Mouse (Mus musculus): ENCODE measurements around the gene Rab36.

Gene Rab36

DNA sequence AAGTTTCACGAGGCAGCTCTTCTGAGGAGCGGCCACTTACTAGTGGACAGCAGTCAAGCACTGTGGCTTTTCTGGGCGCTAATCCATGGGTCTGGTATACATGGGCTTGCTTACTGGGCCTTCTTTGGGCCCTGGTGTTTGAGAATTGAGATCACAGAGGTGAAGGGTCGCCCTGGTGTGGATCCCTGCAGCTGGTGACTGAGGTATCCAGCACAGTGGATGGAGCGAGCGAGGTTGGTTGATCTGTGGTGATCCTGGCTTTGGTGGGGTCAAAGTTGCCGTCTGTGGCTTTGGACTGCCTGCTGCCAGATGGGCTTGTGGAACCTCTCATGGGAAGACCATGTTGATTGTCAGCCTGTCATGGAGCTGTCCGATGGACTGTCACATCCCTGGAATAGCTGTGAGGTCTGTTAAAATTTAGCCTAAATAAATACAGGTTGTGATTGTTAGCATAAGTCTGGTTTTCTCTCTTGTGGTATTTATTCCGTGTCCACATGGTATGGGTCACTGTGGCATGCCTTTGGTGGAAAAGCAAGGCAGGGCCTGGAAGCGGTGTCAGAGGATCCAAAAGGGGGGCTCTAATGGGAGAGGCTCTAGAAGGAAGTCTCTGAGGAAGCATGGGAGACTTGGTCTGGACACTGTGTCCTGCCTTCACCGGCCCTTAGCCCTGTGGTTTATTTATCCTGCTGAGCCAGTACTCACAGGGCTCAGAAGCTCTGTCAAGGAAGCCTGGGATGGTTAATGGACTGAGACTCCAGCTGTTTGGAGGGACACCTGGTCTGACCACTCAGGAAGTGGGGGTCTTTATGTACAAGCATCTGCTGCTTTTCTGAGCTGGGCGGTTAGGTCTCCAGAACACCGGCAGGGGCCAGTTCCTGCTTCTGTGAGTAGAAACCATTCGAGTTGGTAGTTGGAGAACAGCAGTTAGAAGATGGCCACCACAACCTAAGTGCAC is 41.6 kb downstream of the Rab36 start:
- no peak for DNase-seq

DNA sequence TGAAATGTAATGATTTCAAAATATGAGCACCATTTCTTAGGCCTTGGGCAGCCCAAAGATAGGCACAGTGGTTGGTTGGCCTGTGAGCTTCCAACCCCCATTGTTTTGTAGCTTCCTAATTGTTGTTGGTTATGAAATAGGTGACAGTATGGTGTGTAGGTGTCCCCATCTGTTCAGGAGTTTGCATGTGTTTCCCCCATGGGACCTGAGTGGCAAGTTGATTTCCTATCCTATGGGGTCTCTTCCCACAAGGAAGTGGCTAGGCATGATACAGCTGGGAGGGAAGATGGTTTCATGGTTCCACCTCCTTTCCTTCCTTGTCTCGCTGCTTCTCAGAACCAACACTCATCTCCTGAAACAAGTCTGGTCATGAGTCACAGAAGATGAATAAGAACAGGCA is 48.5 kb downstream of the Rab36 start:
- no peak for DNase-seq

DNA sequence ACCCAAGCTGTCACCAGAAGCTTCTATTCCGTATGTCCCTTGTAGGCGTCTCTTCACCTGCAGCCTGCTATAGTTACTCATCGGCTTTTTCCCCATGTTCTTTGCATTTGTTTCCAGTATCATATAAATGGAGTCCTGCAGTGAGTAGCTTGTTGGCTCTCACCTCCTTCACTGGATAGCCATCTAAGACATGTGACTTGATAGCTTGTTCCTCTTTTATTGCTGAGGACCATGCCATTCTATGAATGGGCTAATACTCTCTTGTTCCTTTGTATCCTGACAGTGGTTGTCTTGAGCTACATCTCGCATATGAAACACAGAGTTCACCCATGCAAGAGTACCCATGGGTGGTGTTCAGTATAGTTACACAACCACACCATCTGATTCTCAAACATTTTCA is 51.6 kb downstream of the Rab36 start:
- DNase-seq = no peak

DNA sequence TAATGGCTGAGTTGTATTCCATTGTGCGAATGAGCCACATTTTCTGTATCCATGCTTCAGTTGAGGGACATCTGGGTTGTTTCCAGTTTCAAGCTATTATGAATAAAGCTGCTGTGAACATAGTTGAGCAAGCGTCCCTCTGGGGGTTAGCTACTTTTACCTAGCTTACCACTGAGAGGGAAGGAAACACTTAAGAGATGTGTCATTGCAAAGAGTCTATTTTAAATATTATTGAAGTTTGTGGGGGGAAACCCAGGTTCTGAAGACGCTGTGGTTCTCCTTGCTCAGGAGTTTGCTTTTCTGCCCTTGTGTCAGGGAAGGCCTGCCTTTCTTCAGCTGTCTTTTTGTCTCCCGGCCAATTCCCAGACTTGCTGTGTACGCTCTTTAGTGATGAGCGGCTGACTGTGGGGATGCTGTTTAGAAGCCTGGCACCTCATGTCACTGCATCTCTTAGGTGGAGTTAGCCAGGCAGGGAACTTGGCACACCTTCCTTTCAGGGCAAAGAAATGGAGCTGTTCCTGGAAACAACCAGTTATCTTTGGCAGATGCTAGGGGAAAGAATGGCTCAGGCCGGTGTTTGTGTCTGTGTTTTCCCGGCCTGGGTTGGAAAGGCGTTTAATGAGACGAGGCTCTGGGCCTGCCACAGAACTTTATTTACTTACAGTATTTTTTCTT is 54.8 kb downstream of the Rab36 start:
- no peak for DNase-seq

DNA sequence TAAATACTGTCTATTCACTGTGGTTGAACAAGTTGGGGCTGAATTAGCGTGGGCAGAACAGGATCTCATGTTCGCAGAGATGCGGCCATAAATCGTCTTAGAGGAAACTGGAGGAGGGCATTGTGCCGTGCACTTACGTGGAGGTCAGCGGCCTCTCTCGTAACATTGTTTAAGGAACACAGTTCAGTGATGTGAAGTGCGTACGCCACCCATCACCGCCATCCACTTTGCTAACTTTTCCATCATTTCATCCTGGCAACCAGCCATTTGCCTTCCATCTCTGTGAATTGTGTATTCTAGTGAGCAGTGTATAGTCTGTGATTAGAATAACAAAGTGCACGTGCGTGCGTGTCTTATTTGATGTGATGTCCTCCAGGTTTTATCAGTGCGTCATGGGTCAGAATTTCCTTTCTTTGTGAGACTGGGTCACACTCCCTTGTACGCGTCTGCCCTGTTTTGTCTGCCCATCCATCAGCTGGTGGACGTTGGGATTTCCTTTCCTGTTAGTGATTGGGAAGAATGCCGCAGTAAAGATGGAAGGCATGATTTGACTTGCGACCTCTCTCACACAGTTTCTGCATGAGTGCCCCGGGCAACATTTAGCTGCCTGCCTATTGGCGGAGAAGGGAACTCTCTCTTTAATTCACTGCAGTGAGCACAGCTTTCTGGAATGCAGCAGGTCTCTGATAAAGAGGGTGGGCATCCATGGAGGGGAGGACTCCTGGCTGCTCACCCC is 56.6 kb downstream of the Rab36 start:
- DNase-seq = no peak

DNA sequence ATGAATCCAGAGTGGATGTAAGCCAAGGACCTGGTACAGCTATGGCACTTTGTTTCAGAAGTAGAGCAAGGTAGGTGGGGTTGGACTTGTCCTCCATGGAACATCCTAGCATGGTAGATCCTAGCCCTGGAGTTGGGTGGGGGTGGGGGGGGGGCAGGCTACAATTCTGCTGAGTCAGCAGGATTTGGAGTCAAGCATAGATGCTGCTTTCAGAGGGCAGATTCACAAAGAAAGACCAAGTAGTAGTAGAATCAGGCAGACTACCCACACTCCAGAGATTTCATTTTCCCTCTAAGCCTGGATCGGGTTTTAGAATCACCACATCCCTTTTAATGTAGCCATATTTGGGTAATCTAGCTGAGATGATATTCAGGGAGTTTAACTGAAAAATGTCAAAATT is 57.5 kb downstream of the Rab36 start:
- DNase-seq = no peak

DNA sequence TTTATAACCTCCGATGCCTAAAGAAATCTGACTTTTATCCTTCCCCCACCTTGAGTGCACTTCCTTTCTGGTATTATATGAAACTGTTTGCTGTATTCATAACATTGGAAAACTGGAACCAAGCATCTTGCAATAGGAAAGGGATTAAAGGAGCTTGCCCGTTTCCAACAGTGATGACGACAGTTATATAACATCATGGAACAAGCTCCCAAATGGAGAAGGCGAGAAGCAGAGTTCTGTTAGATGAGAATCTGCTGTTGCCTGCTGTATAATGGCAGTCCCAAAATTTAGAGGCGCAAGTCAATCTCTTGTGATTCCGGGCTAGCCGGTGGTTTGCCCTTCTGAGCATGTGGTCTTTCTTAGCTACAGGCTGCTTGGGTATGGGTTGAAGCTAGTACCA is 58.4 kb downstream of the Rab36 start:
- no peak for DNase-seq

DNA sequence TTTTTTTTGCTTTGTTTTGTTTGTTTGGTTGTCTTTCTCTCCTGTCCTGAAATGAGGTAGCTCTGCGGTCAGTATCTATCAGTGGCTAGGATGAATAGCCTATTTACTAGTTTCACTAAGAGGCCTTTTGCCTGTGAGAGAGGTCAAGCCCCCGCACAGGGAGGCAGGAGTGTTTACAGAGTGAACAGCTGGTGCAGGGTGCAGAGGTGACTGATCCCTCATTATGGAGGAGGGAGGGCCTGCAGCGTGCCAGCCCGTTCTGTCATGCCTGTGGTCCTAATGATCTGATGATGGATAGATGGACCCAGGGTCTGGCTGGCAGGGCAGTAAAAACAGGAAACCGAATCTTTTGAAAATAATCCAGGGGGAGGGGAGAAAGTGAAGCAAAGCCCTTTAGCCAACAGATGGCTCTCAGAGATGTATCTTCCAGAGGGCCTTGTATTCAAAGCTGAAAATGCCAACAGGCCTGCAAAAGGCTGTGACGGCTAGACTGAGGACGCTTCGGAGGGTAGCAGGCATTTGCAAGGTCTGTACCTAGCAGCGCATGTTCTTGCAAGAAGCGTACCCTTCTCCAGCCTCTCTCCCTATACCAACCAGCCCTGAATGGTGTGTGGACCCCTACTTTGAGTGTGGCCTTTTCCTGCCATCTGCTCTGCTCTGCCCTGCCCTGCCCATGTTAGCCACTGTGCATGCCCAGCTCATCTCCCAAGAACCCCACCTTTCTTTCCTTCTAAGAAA is 61.8 kb downstream of the Rab36 start:
- no peak for DNase-seq

DNA sequence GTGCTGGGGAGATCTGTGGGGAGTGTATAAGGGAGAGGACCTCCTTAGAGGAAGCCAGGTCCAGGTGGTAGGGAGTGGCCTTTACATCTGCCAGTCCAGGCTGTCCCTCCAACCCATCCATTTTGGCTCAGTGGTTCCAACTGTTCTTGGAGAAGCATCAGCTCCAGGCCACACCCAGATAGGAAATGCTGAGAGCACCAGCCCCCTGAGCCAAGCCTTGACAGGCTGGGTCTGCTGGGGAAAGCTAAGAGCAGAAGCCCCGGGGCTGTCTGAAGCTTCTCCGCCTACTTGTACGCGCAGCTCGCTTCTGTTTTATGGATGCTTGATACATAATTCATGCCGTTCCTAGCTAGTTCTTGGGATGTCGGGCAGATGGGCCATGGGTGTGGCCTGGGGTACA is 63.4 kb downstream of the Rab36 start:
- no peak for DNase-seq

DNA sequence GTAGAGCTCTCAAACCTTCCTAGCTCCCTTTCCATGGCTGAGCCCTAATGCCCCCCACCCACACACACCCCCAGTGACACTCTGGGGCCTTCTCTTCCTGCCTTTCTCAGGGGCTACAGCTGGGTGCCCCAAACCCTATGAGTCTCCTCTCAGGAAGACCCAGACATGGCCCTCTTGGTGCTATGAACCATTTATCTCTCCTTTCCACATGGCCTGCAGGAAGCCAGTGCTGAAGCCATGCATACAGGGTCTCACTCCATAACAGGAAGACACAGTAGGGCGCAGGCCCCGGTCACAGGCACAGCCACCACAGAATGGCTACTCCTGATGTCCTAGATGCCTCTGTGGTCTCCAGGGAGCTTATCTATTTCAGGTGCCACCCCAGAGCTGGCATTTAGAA is 66.6 kb downstream of the Rab36 start:
- no peak for DNase-seq

All from thymus, postnatal 36 days (tissue).